Mouse (Mus musculus): ENCODE measurements around the gene Gpank1. TPM values are rescaled to one million over a fixed set of nuclear protein-coding genes. Genes with fewer than 3 reads are reported as not detected.

Gene Gpank1
- total and polyA plus RNA-seq, 2 experiments from 2014 or later: 14.1 to 18.1 TPM

DNA sequence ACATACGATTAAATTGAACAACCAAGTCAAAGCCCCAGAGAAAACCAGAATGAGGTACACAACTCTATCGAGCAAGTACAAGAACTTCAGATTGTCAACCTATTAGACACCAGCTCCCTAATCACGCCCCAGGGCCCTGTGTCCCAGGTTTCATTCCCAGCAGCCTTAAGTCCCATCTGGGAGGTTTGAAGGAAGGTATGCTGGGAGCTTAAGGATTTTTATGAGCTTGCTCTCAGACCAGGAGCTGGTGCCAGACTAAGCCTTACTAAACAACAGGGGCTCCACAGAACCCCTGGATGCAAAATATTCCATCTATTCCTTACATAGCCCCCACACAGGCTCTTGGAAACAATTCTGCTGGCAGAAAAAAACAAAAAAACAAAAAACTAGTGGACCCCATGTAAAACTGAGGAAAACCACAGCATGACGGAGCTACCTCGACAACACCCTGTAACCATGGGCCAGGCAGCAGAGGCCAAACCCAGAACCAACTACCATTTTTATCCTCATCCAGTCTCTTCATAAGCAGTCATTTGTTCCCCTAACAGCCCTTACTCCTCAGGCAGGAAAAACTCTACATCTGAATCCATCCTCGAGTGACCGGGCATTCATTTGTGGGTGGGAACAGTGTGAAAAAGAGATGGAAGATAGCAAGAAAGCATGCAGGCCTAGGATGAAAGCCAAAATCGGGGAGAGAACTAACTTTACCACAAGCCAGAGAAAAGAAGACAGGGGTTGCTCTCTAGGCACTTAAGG, 42.2 kb downstream of the Gpank1 start:
- Histone ChIP-seq H3K4me3 (ENCODE audit: low read length) (peak overlapping the region; percentile 100), H3K27me3 (ENCODE audit: insufficient read depth, low read length) (no peaks in the 10 kb centered on the region), H3K27ac (peak overlapping the region; percentile 99), H3K4me1 (ENCODE audit: insufficient read depth, low read length) (peaks cover 11% of the 10 kb centered on the region; the same call in 1 of the 2 replicates), H3K4me2 (ENCODE audit: low read depth, low read length) (peak overlapping the region; percentile 63), H3K9me3 (ENCODE audit: low read length) (no peaks in the 10 kb centered on the region), H3K9ac (replicated peaks; ENCODE audit: low read length) (peak overlapping the region; percentile 100), H3K36me3 (ENCODE audit: insufficient read depth, low read length) (peaks cover 36% of the 10 kb centered on the region)
- TF ChIP-seq CTCF (IDR thresholded peaks at IDR 0.05; ENCODE audit: low read depth): no peak
- ATAC-seq: no peak
- DNase-seq (ENCODE audit: low spot score): peak; percentile 20
- 8% methylated on average over 8 of the region's 8 CpGs for WGBS

DNA sequence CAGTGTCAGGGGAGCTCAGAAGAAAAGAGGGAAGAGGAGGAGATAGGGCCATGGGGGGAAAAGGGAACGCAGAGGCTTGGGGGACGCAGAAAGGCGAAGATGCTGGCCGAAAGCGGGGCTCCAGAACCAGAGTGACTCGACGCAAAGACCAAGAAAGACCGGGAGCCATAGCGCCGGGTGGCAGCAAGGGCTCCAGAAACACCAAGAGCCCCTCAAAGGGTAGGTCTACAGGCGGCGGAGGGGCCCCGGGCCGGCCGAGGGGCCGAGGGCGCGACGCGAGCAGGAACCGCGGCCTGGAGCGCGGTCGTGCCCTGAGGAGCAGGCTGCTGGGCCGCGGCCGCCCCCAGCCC, 42.9 kb downstream of the Gpank1 start:
- TF ChIP-seq CTCF (IDR thresholded peaks at IDR 0.05; ENCODE audit: low read depth): no peak
- H3K27me3 ChIP-seq (ENCODE audit: insufficient read depth, low read length): no peaks in the 10 kb centered on the region
- 0% methylated on average over 25 of the region's 28 CpGs for WGBS
- H3K9me3 ChIP-seq (ENCODE audit: low read length): no peaks in the 10 kb centered on the region
- H3K4me2 ChIP-seq (ENCODE audit: low read depth, low read length): peak overlapping the region; percentile 63
- H3K4me3 ChIP-seq (ENCODE audit: low read length): peak overlapping the region; percentile 100
- DNase-seq (ENCODE audit: low spot score) (no peak), ATAC-seq (no peak)
- H3K27ac ChIP-seq: peak overlapping the region; percentile 99
- H3K9ac ChIP-seq (replicated peaks; ENCODE audit: low read length): peak overlapping the region; percentile 100
- H3K4me1 ChIP-seq (ENCODE audit: insufficient read depth, low read length): peaks cover 11% of the 10 kb centered on the region; the same call in 1 of the 2 replicates
- peaks cover 29% of the 10 kb centered on the region for H3K36me3 ChIP-seq (ENCODE audit: insufficient read depth, low read length)

DNA sequence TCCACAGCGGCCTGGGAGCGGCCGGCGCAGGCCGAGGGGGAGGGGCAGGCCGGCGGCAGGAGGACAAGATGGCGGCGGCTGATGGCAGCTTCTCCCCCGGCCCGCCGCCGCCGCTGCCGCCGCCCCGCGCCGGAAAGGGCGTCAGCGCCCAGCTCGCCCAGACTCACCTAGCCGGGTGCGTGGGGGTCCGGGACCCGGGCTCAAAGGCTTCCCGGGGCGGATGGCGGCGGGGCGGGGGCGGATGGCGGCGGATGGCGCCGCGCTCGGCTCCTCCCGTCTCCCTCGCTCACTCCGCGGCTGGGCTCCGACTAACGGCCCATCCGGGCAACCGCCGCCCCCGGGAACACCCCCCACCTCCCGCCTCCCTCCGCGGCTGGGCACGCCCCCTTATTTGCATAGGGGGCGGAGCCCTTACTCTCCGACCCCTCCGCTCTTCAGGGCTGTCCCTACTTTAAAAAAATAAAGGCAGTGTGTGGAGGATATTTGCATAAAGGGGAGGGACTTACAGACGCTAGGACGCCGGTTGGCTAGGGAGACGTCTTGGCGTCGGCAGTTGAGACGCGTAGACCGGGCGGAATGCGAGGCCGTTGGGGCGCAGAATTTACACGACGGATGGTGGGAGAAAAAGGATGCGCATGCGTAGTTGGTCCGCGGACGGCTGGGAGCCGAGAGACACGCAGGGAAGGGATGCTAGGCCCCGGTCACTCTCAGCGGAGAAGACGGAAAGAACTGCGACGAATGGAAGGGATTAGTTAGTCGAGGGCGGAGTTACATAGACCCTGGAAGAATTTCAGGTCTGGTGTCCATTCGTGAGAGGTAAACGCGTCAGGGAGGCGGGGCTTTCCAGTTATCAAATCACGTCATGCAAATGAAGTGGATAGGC, 43.6 kb downstream of the Gpank1 start, which contains the start of gene Prrc2a:
TSS of gene Prrc2a (minus strand) at position 330 of the 883 bp plus-strand sequence.
- Histone ChIP-seq H3K4me3 (ENCODE audit: low read length) (peak within 1 kb of the TSS; percentile 100), H3K36me3 (ENCODE audit: insufficient read depth, low read length) (peaks cover 23% of the 10 kb centered on the region), H3K4me2 (ENCODE audit: low read depth, low read length) (peak within 1 kb of the TSS; percentile 63), H3K27me3 (ENCODE audit: insufficient read depth, low read length) (no peaks in the 10 kb centered on the region), H3K9ac (replicated peaks; ENCODE audit: low read length) (peak within 1 kb of the TSS; percentile 100), H3K4me1 (ENCODE audit: insufficient read depth, low read length) (peaks cover 11% of the 10 kb centered on the region; the same call in 1 of the 2 replicates), H3K27ac (peak within 1 kb of the TSS; percentile 99), H3K9me3 (ENCODE audit: low read length) (no peaks in the 10 kb centered on the region)
- peak; percentile 100 for DNase-seq (ENCODE audit: low spot score)
- peak; percentile 97 for ATAC-seq
- under 1% methylated on average over 55 of the region's 89 CpGs for WGBS
- TF ChIP-seq CTCF (IDR thresholded peaks at IDR 0.05; ENCODE audit: low read depth): no peak

DNA sequence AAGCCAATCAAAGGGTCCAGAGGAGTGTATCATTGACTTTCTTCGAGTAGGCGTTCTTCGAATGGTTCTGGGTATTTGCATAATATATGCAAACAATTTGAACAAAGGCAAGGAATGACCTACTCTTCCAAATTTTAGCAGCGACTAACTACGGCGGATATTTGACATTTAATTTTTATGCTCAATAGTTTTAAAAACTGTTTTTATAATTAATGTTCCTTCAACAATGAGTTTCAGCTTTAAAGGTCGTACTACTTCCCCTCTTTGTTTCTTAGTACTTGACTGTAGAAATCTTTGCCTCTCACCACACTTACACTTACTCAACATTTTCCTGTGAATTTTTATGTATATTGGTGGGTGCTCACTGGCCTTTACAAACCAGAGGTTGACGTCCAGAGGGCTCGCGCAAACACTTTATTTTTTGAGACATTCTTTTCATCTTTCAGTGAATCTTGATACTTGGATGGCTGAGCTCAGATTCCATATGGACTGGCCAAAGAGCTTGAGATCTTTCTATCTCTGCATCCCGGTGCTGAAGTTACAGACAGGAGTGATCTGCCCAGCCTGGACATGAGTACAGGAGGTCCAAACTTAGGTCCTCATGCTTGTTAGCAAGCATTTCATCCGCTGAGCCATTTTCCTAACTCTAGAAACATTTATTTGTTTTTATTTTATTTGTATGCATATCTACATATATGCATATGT, 44.3 kb downstream of the Gpank1 start:
- H3K27me3 ChIP-seq (ENCODE audit: insufficient read depth, low read length): no peaks in the 10 kb centered on the region
- H3K9me3 ChIP-seq (ENCODE audit: low read length): no peaks in the 10 kb centered on the region
- peak overlapping the region; percentile 99 for H3K27ac ChIP-seq
- peak overlapping the region; percentile 100 for H3K4me3 ChIP-seq (ENCODE audit: low read length)
- H3K4me1 ChIP-seq (ENCODE audit: insufficient read depth, low read length): peaks cover 11% of the 10 kb centered on the region; the same call in 1 of the 2 replicates
- H3K4me2 ChIP-seq (ENCODE audit: low read depth, low read length): peak overlapping the region; percentile 63
- DNase-seq (ENCODE audit: low spot score): no peak
- 20% methylated on average over 12 of the region's 12 CpGs for WGBS
- no peak for ATAC-seq
- H3K9ac ChIP-seq (replicated peaks; ENCODE audit: low read length): peak overlapping the region; percentile 48; the same call in 1 of the 2 replicates
- H3K36me3 ChIP-seq (ENCODE audit: insufficient read depth, low read length): peaks cover 15% of the 10 kb centered on the region
- no peak for TF ChIP-seq CTCF (IDR thresholded peaks at IDR 0.05; ENCODE audit: low read depth)

DNA sequence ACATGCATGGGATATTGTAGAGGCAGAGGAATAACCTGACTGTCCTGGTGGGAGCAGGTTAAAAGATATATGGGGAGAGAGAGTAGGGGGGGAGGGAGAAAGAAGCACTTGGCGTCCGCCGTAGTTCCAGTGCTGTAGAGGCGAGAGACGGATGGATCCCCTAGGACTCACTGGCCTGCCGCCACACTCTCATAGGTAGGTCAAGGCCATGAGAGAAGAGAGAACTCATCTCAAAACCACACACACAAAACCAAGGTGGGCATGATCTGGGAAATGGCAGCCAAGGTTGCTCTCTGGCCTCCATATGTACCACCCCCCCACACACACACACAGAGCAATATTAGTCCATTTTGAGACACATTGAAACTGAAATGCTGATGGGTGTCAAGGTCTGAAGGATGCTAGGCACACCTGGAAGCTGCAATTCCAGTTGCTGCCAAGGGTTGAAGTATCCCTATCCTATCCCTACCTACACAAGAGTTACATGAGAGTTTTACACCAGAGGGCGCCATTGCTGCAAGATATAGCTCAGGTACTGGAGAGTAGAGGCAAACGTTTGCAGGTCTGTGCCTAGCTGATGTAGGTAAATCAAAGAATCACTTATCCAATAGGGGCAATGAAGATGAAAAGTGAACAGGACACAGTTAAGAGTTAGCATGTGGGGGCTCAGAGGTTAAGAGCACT, 45.2 kb downstream of the Gpank1 start:
- H3K4me3 ChIP-seq (ENCODE audit: low read length): peak overlapping the region; percentile 100; the same call in 1 of the 2 replicates
- peak; percentile 81 for TF ChIP-seq CTCF (IDR thresholded peaks at IDR 0.05; ENCODE audit: low read depth)

More for the DNA sequence above, 45.2 kb downstream of the Gpank1 start:
- H3K4me1 ChIP-seq (ENCODE audit: insufficient read depth, low read length): peaks cover 11% of the 10 kb centered on the region; the same call in 1 of the 2 replicates
- peak overlapping the region; percentile 99 for H3K27ac ChIP-seq
- WGBS: 68% methylated on average over 8 of the region's 8 CpGs
- H3K9me3 ChIP-seq (ENCODE audit: low read length): no peaks in the 10 kb centered on the region
- peak overlapping the region; percentile 63 for H3K4me2 ChIP-seq (ENCODE audit: low read depth, low read length)
- H3K9ac ChIP-seq (replicated peaks; ENCODE audit: low read length): no peak overlapping the region
- peaks cover 6% of the 10 kb centered on the region for H3K36me3 ChIP-seq (ENCODE audit: insufficient read depth, low read length)
- no peaks in the 10 kb centered on the region for H3K27me3 ChIP-seq (ENCODE audit: insufficient read depth, low read length)
- no peak for ATAC-seq
- peak; percentile 89 for DNase-seq (ENCODE audit: low spot score)
